8 mouse cellular contexts compared by ENCODE assay signal in the genomic region with DNA sequence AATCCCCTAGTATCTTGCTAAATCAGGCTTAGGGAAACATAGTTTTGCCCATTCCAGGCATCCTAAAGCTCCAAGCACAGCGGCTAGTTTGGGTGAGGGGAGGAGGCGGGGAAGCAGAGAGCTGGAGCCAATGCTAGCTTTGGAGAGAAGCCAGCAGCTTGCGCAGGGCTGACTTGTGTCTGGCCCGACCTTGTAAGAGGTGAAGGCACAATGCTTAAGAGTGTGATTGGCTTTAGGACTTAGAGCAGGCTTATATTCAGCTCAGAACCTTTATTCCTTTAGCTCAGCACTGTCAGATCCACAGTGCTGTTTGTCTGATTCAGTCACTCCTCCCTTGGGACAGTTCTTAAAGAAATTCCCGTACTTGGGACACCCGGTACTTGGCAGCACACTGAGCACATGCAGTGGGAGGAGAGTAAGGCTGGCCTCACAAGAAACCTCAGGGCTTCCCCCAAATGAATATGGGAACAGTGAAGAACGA. TPM values are rescaled to one million over a fixed set of nuclear protein-coding genes. Genes with fewer than 3 reads are reported as not detected.
A peak's percentile ranks its signal among the peaks of the same experiment; 100 is the strongest.
DNase-seq lines count a peak whose midpoint lies in the region; ATAC-seq lines count a peak whose summit lies in the region.

No protein-coding gene starts in this region.

- H3K36me3 ChIP-seq in heart, embryonic 14.5 days (ENCODE audit: control insufficient read depth, insufficient read depth, low read length), result no peaks in the 10 kb centered on the region

- peak overlapping the region; percentile 42 for H3K9ac ChIP-seq in heart, embryonic 14.5 days (ENCODE audit: low read length)

- peak overlapping the region; percentile 58 for H3K4me2 ChIP-seq in heart, embryonic 14.5 days (ENCODE audit: low read length)

- peak overlapping the region; percentile 90 to 94 for H3K27ac ChIP-seq in heart, embryonic 14.5 days (replicated peaks in 1 of 2; ENCODE audit: control insufficient read depth in 1 of 2, insufficient read depth in 1 of 2, low read depth in 2 of 2, low read length in 2 of 2)

- peak; percentile 29 to 33 for DNase-seq in layer of hippocampus, postnatal 36 days
- no peak for DNase-seq in layer of hippocampus, postnatal 25 days (ENCODE audit: extremely low spot score in 1 of 2, low spot score in 1 of 2)
- DNase-seq in embryo, embryonic 10 days (ENCODE audit: low spot score), result peak; percentile 43
- peak; percentile 83 for DNase-seq in kidney, postnatal 10 days
- peak; percentile 29 for DNase-seq in mesoderm, embryonic 11.5 days (ENCODE audit: low read depth, low spot score)
- peak; percentile 14 for DNase-seq in urinary bladder, postnatal 25 days (ENCODE audit: low spot score)
- DNase-seq in natural killer cell, adult 2 months (ENCODE audit: low spot score in 2 of 2), result no peak

- no peaks in the 10 kb centered on the region for H3K9me3 ChIP-seq in heart, embryonic 14.5 days (ENCODE audit: control insufficient read depth, low read length)

- H3K27me3 ChIP-seq in heart, embryonic 14.5 days (ENCODE audit: control insufficient read depth, insufficient read depth, low read length), result no peaks in the 10 kb centered on the region

- WGBS in heart, embryonic 14.5 days, result 0% methylated on average over 7 of the region's 7 CpGs

- peak; percentile 80 for ATAC-seq in heart, embryonic 14.5 days (ENCODE audit: insufficient number of reproducible peaks, insufficient read depth, low FRiP score, low read depth)

- peaks cover 26 to 40% of the 10 kb centered on the region in 2 experiments for H3K4me1 ChIP-seq in heart, embryonic 14.5 days (ENCODE audit: control insufficient read depth in 2 of 2, insufficient read depth in 2 of 2, low read length in 2 of 2)

- H3K4me3 ChIP-seq in heart, embryonic 14.5 days (ENCODE audit: control insufficient read depth in 1 of 2, insufficient read depth in 1 of 2, low read depth in 1 of 2, low read length in 2 of 2), result peak overlapping the region; percentile 14 to 31

RNA-seq across cellular contexts. Expression of a gene that starts 36.3 kb away (rescaled TPM):
- total RNA-seq in layer of hippocampus, postnatal 36 days (2021), result 10 to 100 TPM; 42.5 to 43.2 TPM
- 10 to 100 TPM; 43.0 to 44.2 TPM for total RNA-seq in layer of hippocampus, postnatal 25 days (2021)
- polyA plus RNA-seq in heart, embryonic 14.5 days (2014; fragmentation: Nextera tagmentation; extraction: Ambion mirVana), result 38.8 and 40.9 TPM in 2 replicates

Comparison
In these comparisons a context has a peak if more than half of its experiments do, and no peak if none do; other contexts are left out.
1. DNase-seq: peak in layer of hippocampus, postnatal 36 days (2 of 2), embryo, embryonic 10 days (single experiment), kidney, postnatal 10 days (single experiment), mesoderm, embryonic 11.5 days (single experiment) and urinary bladder, postnatal 25 days (single experiment); none in layer of hippocampus, postnatal 25 days (0 of 2) and natural killer cell, adult 2 months (0 of 2).